Mouse (Mus musculus) bone marrow macrophage, adult 2 months (primary cell): ENCODE measurements around the gene Asap3.

Experiments used
- CTCF ChIP-seq: IDR thresholded peaks from 2 replicates; pipeline ENCODE4 v1.5.1; 2012; ENCODE audit warnings: low read depth, mild to moderate bottlenecking, low read length, moderate library complexity
- POLR2A ChIP-seq: IDR thresholded peaks from 2 replicates; pipeline ENCODE4 v1.6.1; 2012; ENCODE audit warnings: mild to moderate bottlenecking, low read depth, low read length, borderline replicate concordance

DNA sequence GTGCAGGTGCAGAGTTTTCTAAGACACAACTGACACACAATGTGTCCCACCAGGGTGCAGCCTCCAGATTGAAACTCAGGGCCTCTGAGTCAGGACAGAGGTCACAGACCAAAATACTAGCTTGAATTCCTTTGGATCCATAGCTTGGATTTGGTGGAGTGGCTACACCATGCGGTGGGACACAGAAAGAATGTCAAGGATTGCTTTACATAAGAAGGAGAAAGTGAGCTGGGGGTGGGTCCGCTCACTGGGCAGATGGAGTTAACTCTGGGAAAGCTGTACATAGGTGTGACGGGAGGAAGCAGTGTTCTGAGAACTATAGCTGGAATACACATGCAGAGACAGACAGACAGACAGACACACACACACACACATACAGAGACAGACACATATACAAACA is 53.8 kb downstream of the Asap3 start:
- TF ChIP-seq POLR2A = no peak
- no peak for TF ChIP-seq CTCF
